Mouse (Mus musculus) CH12.LX (cell line): ENCODE results near the gene Cbx8. TPM values are rescaled to one million over a fixed set of nuclear protein-coding genes. Genes with fewer than 3 reads are reported as not detected.

ENCODE experiments used
- DNase-seq: peaks from one replicate; pipeline ENCODE4 v3.0.0-alpha.2; 2013; ENCODE audit errors: extremely low read depth
- H3K27ac ChIP-seq: 2 replicates; pipeline ENCODE4 v1.5.1; 2012; ENCODE audit warnings: low read depth, mild to moderate bottlenecking, control low read depth, moderate library complexity; ENCODE audit not compliant: insufficient read depth
- H3K27me3 ChIP-seq: replicated peaks from 2 replicates; pipeline ENCODE3; 2012; ENCODE audit warnings: inconsistent platforms
- H3K36me3 ChIP-seq, 2 experiments: replicated peaks in 1 of 2; 2 replicates each; pipeline versions ENCODE3 to v1.6.1; 2012; ENCODE audit warnings: inconsistent platforms in 1 of 2, low read length in 1 of 2, mild to moderate bottlenecking in 1 of 2, mixed read lengths in 1 of 2, moderate library complexity in 1 of 2; ENCODE audit not compliant: control insufficient read depth in 1 of 2, insufficient read depth in 1 of 2
- H3K4me1 ChIP-seq, 2 experiments: 2 replicates each; pipeline ENCODE4 v1.6.1; 2012; ENCODE audit warnings: inconsistent platforms in 1 of 2, moderate library complexity in 1 of 2; ENCODE audit not compliant: insufficient read depth in 2 of 2, control insufficient read depth in 1 of 2
- H3K4me2 ChIP-seq: 2 replicates; pipeline ENCODE4 v1.6.1; 2012; ENCODE audit warnings: low read depth, mild to moderate bottlenecking, control low read depth; ENCODE audit not compliant: poor library complexity, insufficient read depth, severe bottlenecking
- H3K4me3 ChIP-seq, 3 experiments: fragments of 150-350 bp in 1 of 3; sonication (generic) in 1 of 3; replicated peaks in 1 of 3; 2 replicates each; pipeline versions ENCODE3 to v1.5.1; 2011 to 2012; ENCODE audit warnings: low read depth in 2 of 3, low read length in 2 of 3, mild to moderate bottlenecking in 2 of 3, moderate library complexity in 2 of 3, control low read depth in 1 of 3, improper control_type of control experiment in 1 of 3, inconsistent platforms in 1 of 3, mixed read lengths in 1 of 3; ENCODE audit not compliant: poor library complexity in 1 of 3
- H3K79me2 ChIP-seq: replicated peaks from 2 replicates; pipeline ENCODE4 v1.6.1; 2012; ENCODE audit warnings: mild to moderate bottlenecking, moderate library complexity; ENCODE audit not compliant: control insufficient read depth, poor library complexity, insufficient read depth, severe bottlenecking; ENCODE audit errors: extremely low read depth
- H3K9ac ChIP-seq: 2 replicates; pipeline ENCODE4 v1.6.1; 2012; ENCODE audit warnings: low read depth, mild to moderate bottlenecking, control low read depth, moderate library complexity; ENCODE audit not compliant: insufficient read depth
- H3K9me3 ChIP-seq: replicated peaks from 2 replicates; pipeline ENCODE3; 2012; ENCODE audit warnings: low read length, inconsistent platforms, mixed read lengths
- CTCF ChIP-seq, 2 experiments: IDR thresholded peaks in 1 of 2; conservative IDR thresholded peaks in 1 of 2; 2 replicates each; pipeline ENCODE4 v1.5.1; 2011 to 2012; ENCODE audit warnings: low read depth in 2 of 2, low read length in 2 of 2, improper control_type of control experiment in 1 of 2, inconsistent platforms in 1 of 2, mild to moderate bottlenecking in 1 of 2, moderate library complexity in 1 of 2
- E2F4 ChIP-seq: IDR thresholded peaks from 2 replicates; pipeline ENCODE4 v1.6.1; 2011; ENCODE audit warnings: low read depth, low read length, improper control_type of control experiment; ENCODE audit not compliant: insufficient replicate concordance
- EP300 ChIP-seq: IDR thresholded peaks from 2 replicates; pipeline ENCODE4 v1.6.1; 2011; ENCODE audit warnings: low read length, improper control_type of control experiment
- HCFC1 ChIP-seq: IDR thresholded peaks from 2 replicates; pipeline ENCODE4 v1.6.1; 2012; ENCODE audit warnings: low read depth, mild to moderate bottlenecking, inconsistent platforms, low read length, improper control_type of control experiment
- IRF4 ChIP-seq: IDR thresholded peaks from 2 replicates; pipeline ENCODE4 v1.6.1; 2014; ENCODE audit warnings: low read depth, mild to moderate bottlenecking, inconsistent platforms, low read length, improper control_type of control experiment
- JUN ChIP-seq: IDR thresholded peaks from 2 replicates; pipeline ENCODE4 v1.6.1; 2011; ENCODE audit warnings: low read depth, mild to moderate bottlenecking, low read length, improper control_type of control experiment, moderate library complexity; ENCODE audit not compliant: insufficient read depth
- KAT2A ChIP-seq: IDR thresholded peaks from 2 replicates; pipeline ENCODE4 v1.6.1; 2012; ENCODE audit warnings: low read length, improper control_type of control experiment, inconsistent platforms; ENCODE audit not compliant: insufficient replicate concordance
- NELFE ChIP-seq: IDR thresholded peaks from 2 replicates; pipeline ENCODE4 v1.6.1; 2011; ENCODE audit warnings: low read depth, low read length, improper control_type of control experiment
- NRF1 ChIP-seq: IDR thresholded peaks from 2 replicates; pipeline ENCODE4 v1.6.1; 2014; ENCODE audit warnings: low read depth, mild to moderate bottlenecking, inconsistent platforms, low read length, improper control_type of control experiment, moderate library complexity
- PAX5 ChIP-seq: IDR thresholded peaks from 2 replicates; pipeline ENCODE4 v1.6.1; 2012; ENCODE audit warnings: low read length, inconsistent platforms, mixed read lengths
- RCOR1 ChIP-seq: conservative IDR thresholded peaks from 2 replicates; pipeline ENCODE4 v1.6.1; 2012; ENCODE audit warnings: low read depth, mild to moderate bottlenecking, inconsistent platforms, low read length, improper control_type of control experiment
- USF1 ChIP-seq: IDR thresholded peaks from 2 replicates; pipeline ENCODE4 v1.6.1; 2014; ENCODE audit warnings: low read depth, mild to moderate bottlenecking, inconsistent platforms, low read length, improper control_type of control experiment
- ZKSCAN1 ChIP-seq: IDR thresholded peaks from 2 replicates; pipeline ENCODE4 v1.6.1; 2012; ENCODE audit warnings: low read depth, inconsistent platforms, low read length, improper control_type of control experiment, borderline replicate concordance
- dilution Hi-C: fragments of 300-500 bp; cut with MboI; formaldehyde crosslinking; loops from 2 replicates; pipeline ENCODE4 v1.14.3; 2020; ENCODE audit warnings: low sequenced_read_pairs; ENCODE audit not compliant: extremely low pct_unique_long_range_greater_than_20kb, extremely low pct_ligation_motif_present
- in situ Hi-C: fragments of 300-500 bp; cut with MboI; formaldehyde crosslinking; loops from 3 replicates; pipeline ENCODE4 v1.14.3; 2019; ENCODE audit warnings: low sequenced_read_pairs, low pct_ligation_motif_present, low pct_unique_long_range_greater_than_20kb, mixed read lengths
- polyA plus RNA-seq: library from polyadenylated mRNA; unstranded; fragments of >175 nt; gene quantifications from 2 replicates; pipeline ENCODE4 v1.2.1, GENCODE M21; 2012; ENCODE audit warnings: low read depth; ENCODE audit not compliant: insufficient read length
- total RNA-seq, 2 experiments: library from RNA; depleted of rRNA; stranded (reverse); fragments of 300-350 nt in 1 of 2; fragments of >200 nt in 1 of 2; gene quantifications; 2 replicates each; pipeline ENCODE4 v1.2.3; 2012 to 2014

Gene Cbx8
- total and polyA plus RNA-seq, 3 experiments: 6.0 to 10.2 (median 6.2) TPM

- H3K27ac ChIP-seq: no peak overlapping the region
- peaks cover 55 to 71% of the 10 kb centered on the region in 2 experiments for H3K36me3 ChIP-seq
- TF ChIP-seq NELFE (no peak), ZKSCAN1 (no peak), CTCF (conservative IDR thresholded peaks at IDR 0.05 in 1 of 2, IDR thresholded peaks at IDR 0.05 in 1 of 2; ENCODE audit: low read depth in 2 of 2, low read length in 2 of 2) (no peak), NRF1 (no peak), RCOR1 (no peak), KAT2A (no peak)
- dilution Hi-C loops (no loop called here), in situ Hi-C loops (no loop called here)
- no peak overlapping the region for H3K9ac ChIP-seq
- H3K4me3 ChIP-seq: no peak overlapping the region
- no peak overlapping the region for H3K4me2 ChIP-seq
- no peak for DNase-seq
- H3K79me2 ChIP-seq: peaks cover 56% of the 10 kb centered on the region
- peaks cover 26 to 71% of the 10 kb centered on the region in 2 experiments for H3K4me1 ChIP-seq
- no peaks in the 10 kb centered on the region for H3K27me3 ChIP-seq
- peaks cover 3% of the 10 kb centered on the region for H3K9me3 ChIP-seq
These were observed 40.5 kb upstream of the Cbx8 start for GRCm38 (mm10) chr11:119081148-119081838.

DNA sequence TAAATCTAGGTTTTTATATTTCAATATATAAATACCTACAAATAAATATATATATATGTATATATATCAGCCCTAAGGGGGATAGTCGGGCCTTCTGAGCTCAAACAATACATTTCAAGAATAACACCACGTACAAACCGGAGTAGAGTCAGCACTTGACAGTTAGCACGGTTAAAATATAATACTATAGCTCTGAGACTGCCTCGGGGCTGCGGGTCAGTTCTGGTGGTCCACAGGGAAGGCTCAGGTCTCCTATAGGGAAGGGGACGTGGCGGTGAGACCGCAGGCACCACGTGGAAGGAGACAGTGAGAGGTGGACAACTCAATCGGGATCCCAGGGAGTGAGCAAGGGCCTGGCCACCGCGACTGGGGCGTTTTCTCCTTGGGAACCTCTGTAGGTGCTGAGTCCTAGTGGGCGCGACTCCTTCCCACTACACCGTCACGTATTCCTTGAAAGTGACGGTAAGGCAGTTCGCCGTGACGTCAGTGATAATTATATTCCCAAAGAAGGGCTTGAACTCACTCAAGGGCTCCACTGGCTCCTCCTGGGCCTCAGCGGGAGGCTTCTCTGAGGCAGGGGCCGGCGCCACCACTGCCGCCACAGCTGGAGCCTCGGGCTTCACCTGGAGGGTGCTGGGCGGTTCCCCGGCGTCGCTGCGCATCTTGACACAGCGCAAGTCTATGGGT lies 39.8 kb upstream of the Cbx8 start:
- dilution Hi-C loops: no loop called here
- Histone ChIP-seq H3K79me2 (peaks cover 52% of the 10 kb centered on the region), H3K9me3 (peaks cover 3% of the 10 kb centered on the region), H3K36me3 (peaks cover 55 to 73% of the 10 kb centered on the region in 2 experiments), H3K4me3 (peak overlapping the region in 1 of 3 experiments; percentile 0), H3K4me2 (no peak overlapping the region), H3K4me1 (peaks cover 31 to 77% of the 10 kb centered on the region in 2 experiments), H3K27me3 (no peaks in the 10 kb centered on the region), H3K27ac (no peak overlapping the region)
- in situ Hi-C loops: no loop called here
- TF ChIP-seq E2F4: no peak
- TF ChIP-seq USF1: no peak
- no peak for TF ChIP-seq IRF4
- TF ChIP-seq JUN: no peak
- no peak for TF ChIP-seq EP300
- no peak for TF ChIP-seq PAX5
- TF ChIP-seq NRF1: no peak
- TF ChIP-seq HCFC1: no peak
- no peak for TF ChIP-seq ZKSCAN1
- TF ChIP-seq, all 38 proteins: peak for 0
- no peak for DNase-seq
- no peak overlapping the region for H3K9ac ChIP-seq
